Mouse (Mus musculus) brain, embryonic 14.5 days (tissue): ENCODE data around the gene Pls1.

Source experiments
- CTCF ChIP-seq: fragments of 200-500 bp; IDR thresholded peaks from 2 replicates; pipeline ENCODE4 v1.5.1; 2012; ENCODE audit warnings: inconsistent platforms, mild to moderate bottlenecking, moderate library complexity, borderline replicate concordance; ENCODE audit not compliant: insufficient read depth, insufficient read length; ENCODE audit errors: extremely low read depth
- POLR2A ChIP-seq: fragments of 200-500 bp; IDR thresholded peaks from 2 replicates; pipeline ENCODE4 v1.6.1; 2012; ENCODE audit warnings: mild to moderate bottlenecking, inconsistent platforms, borderline replicate concordance; ENCODE audit not compliant: poor library complexity, insufficient read depth, insufficient read length, severe bottlenecking; ENCODE audit errors: extremely low read depth

- TF ChIP-seq CTCF (no peak), POLR2A (no peak)
These were observed 12.4 kb downstream of the Pls1 start for GRCm38 (mm10) chr9:95832758-95833157.
